Mouse (Mus musculus): ENCODE measurements around the gene Mcrip2.

DNA sequence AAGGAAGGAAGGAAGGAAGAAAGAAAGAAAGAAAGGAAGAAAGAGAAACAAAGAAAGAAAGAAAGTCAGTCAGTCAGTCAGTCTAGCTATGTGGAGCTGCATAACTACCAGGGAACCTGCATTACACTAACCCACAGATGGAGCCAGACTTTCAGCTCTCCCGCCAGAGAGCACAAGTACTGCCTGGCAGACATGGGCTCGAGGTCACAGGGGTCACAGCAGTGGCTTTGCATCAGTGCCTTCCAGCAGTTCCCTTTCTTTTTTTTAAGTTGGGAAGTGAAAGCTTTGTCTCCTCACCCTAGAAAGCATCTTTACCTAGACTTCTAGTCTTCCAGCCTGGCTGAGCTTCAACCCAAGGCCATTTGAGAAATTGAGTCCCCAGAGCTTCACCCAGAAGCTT, 26.9 kb upstream of the Mcrip2 start:
- TF ChIP-seq CTCF (IDR thresholded peaks at IDR 0.05; ENCODE audit: low read depth) (no peak), EP300 (IDR thresholded peaks at IDR 0.05; ENCODE audit: low read depth) (no peak)

Data from heart, postnatal 0 days (tissue).